Mouse (Mus musculus) forebrain, embryonic 14.5 days (tissue): ENCODE measurements at regions not wholly inside any gene's neighbourhood (a gene's known extent, or its start where the extent isn't known, plus 50 kb on each side); places are given as distances from the start of the nearest gene placed in this dataset.

Experiments used
- ATAC-seq: fragments of 200-750 bp; cut with Nextera tagmentation; 2 replicates; pipeline ENCODE4 v1.8.0; 2017; ENCODE audit warnings: mild to moderate bottlenecking, moderate library complexity
- DNase-seq: peaks from one replicate; pipeline ENCODE4 v3.0.0-alpha.2; 2015; ENCODE audit warnings: low spot score
- H3K27ac ChIP-seq: fragments of 300-500 bp; sonication (generic); 2 replicates; pipeline ENCODE4 v1.5.1; 2014; ENCODE audit warnings: low read depth, mild to moderate bottlenecking, control low read depth, low read length, moderate library complexity
- H3K27me3 ChIP-seq: fragments of 300-500 bp; sonication (generic); replicated peaks from 2 replicates; pipeline ENCODE4 v1.6.1; 2014; ENCODE audit warnings: low read length, control low read depth, mixed read lengths; ENCODE audit not compliant: control insufficient read depth, insufficient read depth
- H3K36me3 ChIP-seq: fragments of 300-500 bp; sonication (generic); 2 replicates; pipeline ENCODE4 v1.6.1; 2014; ENCODE audit warnings: low read length, control low read depth; ENCODE audit not compliant: control insufficient read depth, insufficient read depth
- H3K4me1 ChIP-seq: fragments of 300-500 bp; sonication (generic); 2 replicates; pipeline ENCODE4 v1.6.1; 2014; ENCODE audit warnings: antibody characterized with exemption, low read length, control low read depth; ENCODE audit not compliant: control insufficient read depth, insufficient read depth
- H3K4me2 ChIP-seq: fragments of 300-500 bp; sonication (generic); 2 replicates; pipeline ENCODE4 v1.6.1; 2014; ENCODE audit warnings: mild to moderate bottlenecking, control low read depth, low read length
- H3K4me3 ChIP-seq: fragments of 300-500 bp; sonication (generic); 2 replicates; pipeline ENCODE4 v1.5.1; 2014; ENCODE audit warnings: low read depth, low read length, control low read depth
- H3K9ac ChIP-seq: fragments of 300-500 bp; sonication (generic); 2 replicates; pipeline ENCODE4 v1.6.1; 2014; ENCODE audit warnings: mild to moderate bottlenecking, low read length, control low read depth, moderate library complexity
- H3K9me3 ChIP-seq: fragments of 300-500 bp; sonication (generic); replicated peaks from 2 replicates; pipeline ENCODE4 v1.6.1; 2016; ENCODE audit warnings: low read length, control low read depth, mixed read lengths; ENCODE audit not compliant: control insufficient read depth
- WGBS: fragments of 180-500 bp; shearing (Covaris S2); extraction: QIAGEN DNeasy Blood & Tissue Kit; methylation state at CpG from one replicate; pipeline ENCODE4 v1.1.7; 2014; 5-methylcytosine and 5-hydroxymethylcytosine counted together

GRCm38 (mm10) chr10:67454149-67454548, 81.1 kb upstream of the Egr2 start:
- Histone ChIP-seq H3K4me2 (no peak overlapping the region), H3K27ac (no peak overlapping the region)
- 30% methylated on average over 7 of the region's 7 CpGs for WGBS

DNA sequence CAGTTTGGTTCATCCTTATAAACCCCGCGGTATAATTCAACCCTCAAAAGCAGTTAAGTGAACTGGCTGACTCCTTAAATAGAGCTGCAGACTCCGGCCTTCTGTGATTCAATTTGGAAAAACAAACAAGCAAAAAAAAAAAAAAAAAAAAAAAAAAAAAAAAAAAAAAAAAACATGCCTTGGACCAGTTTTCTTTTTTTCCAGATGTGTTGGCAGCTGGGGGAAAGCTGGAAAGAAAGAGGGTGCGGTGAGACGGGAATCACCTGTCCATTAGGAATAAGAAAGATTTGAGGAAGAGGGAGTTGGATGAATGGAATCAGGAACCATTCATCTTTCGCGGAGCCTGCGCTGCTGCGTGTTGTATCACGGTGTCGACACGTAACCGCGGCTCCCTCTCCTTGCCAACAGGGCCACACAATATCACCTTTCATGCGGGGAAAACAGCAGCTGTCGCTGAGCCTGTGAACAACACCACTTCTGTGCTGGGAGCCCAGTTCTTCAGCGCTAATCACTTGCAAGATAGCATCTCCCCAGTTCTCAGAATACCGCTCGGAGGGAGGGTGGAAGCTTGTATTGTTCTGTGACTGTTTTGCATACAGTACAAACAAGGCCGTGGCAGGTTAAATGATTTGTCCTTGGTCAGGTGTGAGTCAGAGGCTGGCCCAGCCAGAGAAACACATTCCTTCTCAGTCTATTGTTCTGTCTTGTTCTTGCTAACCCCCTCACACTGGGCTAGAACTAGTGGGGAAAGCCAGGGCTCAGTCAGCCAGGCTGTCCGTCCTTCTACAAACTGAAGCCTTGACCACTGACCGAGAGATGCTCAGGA, 76.6 kb upstream of the Egr2 start:
- 26% methylated on average over 22 of the region's 22 CpGs for WGBS
- Histone ChIP-seq H3K9me3 (no peaks in the 10 kb centered on the region), H3K4me2 (peak overlapping the region; percentile 16), H3K9ac (no peak overlapping the region), H3K27ac (no peak overlapping the region), H3K27me3 (no peaks in the 10 kb centered on the region), H3K4me1 (no peaks in the 10 kb centered on the region), H3K36me3 (no peaks in the 10 kb centered on the region), H3K4me3 (no peak overlapping the region)
- ATAC-seq = peak; percentile 68; the same call in 1 of the 2 replicates
- peak; percentile 52 for DNase-seq

More at GRCm38 (mm10) chr10:67454149-67454548, 81.1 kb upstream of the Egr2 start:
- ATAC-seq (no peak), DNase-seq (no peak)
- no peaks in the 10 kb centered on the region for H3K9me3 ChIP-seq
- H3K4me3 ChIP-seq = no peak overlapping the region
- no peaks in the 10 kb centered on the region for H3K4me1 ChIP-seq
- no peak overlapping the region for H3K9ac ChIP-seq
- no peaks in the 10 kb centered on the region for H3K27me3 ChIP-seq
- no peaks in the 10 kb centered on the region for H3K36me3 ChIP-seq

DNA sequence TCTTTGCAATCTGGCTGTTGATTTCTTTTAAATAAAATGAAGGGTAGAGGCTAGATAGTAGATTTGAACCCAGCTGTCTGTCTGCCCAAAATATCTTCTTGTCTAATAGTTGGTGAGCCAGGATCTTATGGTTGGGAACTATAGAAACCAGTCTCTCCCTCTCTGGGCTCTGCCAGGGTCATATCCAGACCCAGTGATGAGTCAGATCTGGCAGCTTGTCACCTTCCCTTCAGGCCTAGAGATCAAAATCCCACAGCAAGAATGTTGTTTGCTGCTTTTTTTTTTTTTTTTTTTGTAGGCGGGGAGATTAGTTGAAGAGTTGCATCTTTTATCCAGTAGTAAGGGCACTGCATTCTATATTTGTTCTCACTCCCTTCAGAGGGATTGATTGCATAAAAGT, 74.0 kb upstream of the Egr2 start:
- no peaks in the 10 kb centered on the region for H3K4me1 ChIP-seq
- H3K27me3 ChIP-seq = no peaks in the 10 kb centered on the region
- no peak overlapping the region for H3K27ac ChIP-seq
- no peaks in the 10 kb centered on the region for H3K9me3 ChIP-seq
- DNase-seq (no peak), ATAC-seq (no peak)
- H3K9ac ChIP-seq = no peak overlapping the region
- WGBS = 75% methylated on average over 1 of the region's 1 CpGs
- H3K4me3 ChIP-seq = no peak overlapping the region
- H3K4me2 ChIP-seq = no peak overlapping the region
- no peaks in the 10 kb centered on the region for H3K36me3 ChIP-seq

- Histone ChIP-seq H3K27me3 (no peaks in the 10 kb centered on the region), H3K9me3 (no peaks in the 10 kb centered on the region), H3K36me3 (no peaks in the 10 kb centered on the region), H3K9ac (no peak overlapping the region), H3K4me1 (no peaks in the 10 kb centered on the region), H3K4me2 (no peak overlapping the region), H3K27ac (no peak overlapping the region), H3K4me3 (no peak overlapping the region)
- ATAC-seq (no peak), DNase-seq (no peak)
- WGBS = 56% methylated on average over 1 of the region's 1 CpGs
These were observed 73.4 kb upstream of the Egr2 start for GRCm38 (mm10) chr10:67461862-67462261.

DNA sequence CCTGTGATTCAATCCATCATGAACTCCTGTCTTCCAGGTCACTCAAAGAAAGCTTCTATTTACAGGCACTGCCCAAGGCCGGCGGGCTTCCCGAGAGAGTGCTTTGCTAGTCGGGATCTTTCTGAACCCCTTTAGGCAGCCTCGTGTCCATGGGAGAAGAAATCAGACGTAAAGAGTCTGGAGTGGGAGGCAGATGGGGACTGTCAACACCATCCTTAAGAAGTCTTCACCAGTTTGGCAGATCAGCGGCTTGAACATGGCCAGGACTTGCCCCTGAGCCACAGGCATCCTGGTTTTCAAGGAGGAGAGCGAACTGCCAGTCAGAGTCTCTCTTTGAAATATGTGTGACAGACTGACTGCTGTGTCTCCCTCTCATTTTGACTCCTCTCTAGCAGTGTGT, 66.6 kb upstream of the Egr2 start:
- 60% methylated on average over 8 of the region's 8 CpGs for WGBS
- Histone ChIP-seq H3K4me1 (no peaks in the 10 kb centered on the region), H3K9me3 (no peaks in the 10 kb centered on the region), H3K4me3 (no peak overlapping the region), H3K27ac (peak overlapping the region; percentile 56; the same call in 1 of the 2 replicates), H3K36me3 (no peaks in the 10 kb centered on the region), H3K9ac (no peak overlapping the region), H3K27me3 (no peaks in the 10 kb centered on the region), H3K4me2 (no peak overlapping the region)
- peak; percentile 51 for DNase-seq
- peak; percentile 85 for ATAC-seq

GRCm38 (mm10) chr10:67473016-67473415, 62.3 kb upstream of the Egr2 start:
- Histone ChIP-seq H3K4me1 (no peaks in the 10 kb centered on the region), H3K9me3 (no peaks in the 10 kb centered on the region), H3K9ac (no peak overlapping the region), H3K27ac (no peak overlapping the region), H3K4me2 (no peak overlapping the region), H3K27me3 (no peaks in the 10 kb centered on the region), H3K36me3 (no peaks in the 10 kb centered on the region), H3K4me3 (no peak overlapping the region)
- DNase-seq = no peak
- 91% methylated on average over 6 of the region's 6 CpGs for WGBS
- no peak for ATAC-seq

GRCm38 (mm10) chr10:67474336-67474735, 60.9 kb upstream of the Egr2 start:
- no peak overlapping the region for H3K4me3 ChIP-seq
- 83% methylated on average over 2 of the region's 2 CpGs for WGBS
- H3K36me3 ChIP-seq = no peaks in the 10 kb centered on the region
- DNase-seq = no peak
- H3K9me3 ChIP-seq = no peaks in the 10 kb centered on the region
- H3K27me3 ChIP-seq = no peaks in the 10 kb centered on the region
- no peaks in the 10 kb centered on the region for H3K4me1 ChIP-seq
- H3K9ac ChIP-seq = no peak overlapping the region
- no peak overlapping the region for H3K4me2 ChIP-seq
- ATAC-seq = no peak
- no peak overlapping the region for H3K27ac ChIP-seq

DNA sequence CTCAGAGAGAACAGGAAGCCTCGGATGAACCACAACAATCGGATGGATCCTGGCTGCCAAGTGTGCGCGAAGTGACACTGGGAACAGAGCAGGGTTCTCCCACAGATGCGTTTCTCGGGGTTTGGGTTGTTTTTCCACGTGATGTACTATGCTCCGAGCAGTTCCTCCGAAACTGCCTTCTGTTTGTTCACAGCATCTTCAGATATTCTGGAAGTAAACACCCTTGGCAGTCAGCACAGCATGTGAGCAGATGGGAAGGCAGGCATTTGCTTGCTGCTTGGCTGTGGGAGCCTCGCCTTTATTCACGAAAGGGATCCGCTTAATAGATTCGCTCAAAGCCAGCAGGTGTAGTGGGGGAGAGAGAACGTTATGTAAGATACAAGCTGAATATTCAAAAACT, 53.0 kb upstream of the Egr2 start:
- H3K27ac ChIP-seq = 0 out of 2 replicates have a peak overlapping the region, but pooled peaks have one; percentile 9
- 60% methylated on average over 14 of the region's 14 CpGs for WGBS

GRCm38 (mm10) chr10:67483371-67483770, 51.9 kb upstream of the Egr2 start:
- DNase-seq (no peak), ATAC-seq (no peak)
- no peaks in the 10 kb centered on the region for H3K27me3 ChIP-seq
- H3K27ac ChIP-seq = no peak overlapping the region
- no peak overlapping the region for H3K9ac ChIP-seq
- WGBS = 74% methylated on average over 7 of the region's 7 CpGs
- no peaks in the 10 kb centered on the region for H3K4me1 ChIP-seq
- no peaks in the 10 kb centered on the region for H3K36me3 ChIP-seq
- H3K4me3 ChIP-seq = no peak overlapping the region
- no peak overlapping the region for H3K4me2 ChIP-seq
- H3K9me3 ChIP-seq = peaks cover 8% of the 10 kb centered on the region; the same call in 1 of the 2 replicates

More for the DNA sequence above, 53.0 kb upstream of the Egr2 start:
- ATAC-seq (peak; percentile 92), DNase-seq (peak; percentile 88)
- Histone ChIP-seq H3K4me3 (no peak overlapping the region), H3K4me2 (no peak overlapping the region), H3K27me3 (no peaks in the 10 kb centered on the region), H3K9ac (no peak overlapping the region), H3K4me1 (no peaks in the 10 kb centered on the region), H3K9me3 (peaks cover 8% of the 10 kb centered on the region; the same call in 1 of the 2 replicates), H3K36me3 (no peaks in the 10 kb centered on the region)
